Mouse (Mus musculus): ENCODE data around the gene Cdc26.

- no peak for TF ChIP-seq POLR2A (IDR thresholded peaks at IDR 0.05; ENCODE audit: control insufficient read depth, extremely low read depth, insufficient read depth, low read length, poor library complexity)
- TF ChIP-seq CTCF (IDR thresholded peaks at IDR 0.05; ENCODE audit: borderline replicate concordance, control insufficient read depth, extremely low read depth, insufficient read depth, low read length, poor library complexity), result no peak
Observed at GRCm38 (mm10) chr4:62437256-62437778, 28.9 kb upstream of the Cdc26 start.

Data from thymus, adult 2 months (tissue).